Mouse (Mus musculus): ENCODE measurements around the gene Zfp93.
"Not testable (repeated sequence)": the region's sequence is repeated elsewhere in the genome, so short reads cannot be mapped to it uniquely, and the experiment has no call there.

The Zfp93 gene

DNA sequence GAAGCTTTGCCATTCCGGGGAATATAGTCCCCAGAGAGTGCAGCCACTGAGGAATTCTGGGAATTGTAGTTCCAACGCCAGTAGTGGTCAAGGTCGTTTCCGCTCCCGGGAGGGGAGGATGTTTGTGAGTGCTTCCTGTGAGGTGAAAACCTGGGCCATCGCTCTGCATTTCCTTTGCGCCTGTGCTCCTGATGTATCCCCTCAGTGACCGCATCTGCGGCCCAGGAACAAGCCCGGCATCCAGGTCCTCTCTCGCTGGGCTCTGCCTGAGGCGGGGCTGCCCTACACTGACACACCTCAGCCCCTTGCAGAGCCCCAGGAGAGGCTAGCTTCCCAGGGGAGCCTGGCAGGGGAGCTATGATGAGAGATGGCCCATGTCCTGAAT lies at the start of gene Zfp93:
Gene Zfp93, plus strand, starts transcription at position 133 of the 385 bp plus-strand sequence.
- peak; percentile 100 for ATAC-seq (ENCODE audit: low TSS enrichment)

- ATAC-seq (ENCODE audit: low TSS enrichment): peak; percentile 99
These were observed 33.0 kb upstream of the Zfp93 start, which contains the start of gene Zfp109 for GRCm38 (mm10) chr7:24237040-24237791. TSS of gene Zfp109 (minus strand) at chr7:24237560.

DNA sequence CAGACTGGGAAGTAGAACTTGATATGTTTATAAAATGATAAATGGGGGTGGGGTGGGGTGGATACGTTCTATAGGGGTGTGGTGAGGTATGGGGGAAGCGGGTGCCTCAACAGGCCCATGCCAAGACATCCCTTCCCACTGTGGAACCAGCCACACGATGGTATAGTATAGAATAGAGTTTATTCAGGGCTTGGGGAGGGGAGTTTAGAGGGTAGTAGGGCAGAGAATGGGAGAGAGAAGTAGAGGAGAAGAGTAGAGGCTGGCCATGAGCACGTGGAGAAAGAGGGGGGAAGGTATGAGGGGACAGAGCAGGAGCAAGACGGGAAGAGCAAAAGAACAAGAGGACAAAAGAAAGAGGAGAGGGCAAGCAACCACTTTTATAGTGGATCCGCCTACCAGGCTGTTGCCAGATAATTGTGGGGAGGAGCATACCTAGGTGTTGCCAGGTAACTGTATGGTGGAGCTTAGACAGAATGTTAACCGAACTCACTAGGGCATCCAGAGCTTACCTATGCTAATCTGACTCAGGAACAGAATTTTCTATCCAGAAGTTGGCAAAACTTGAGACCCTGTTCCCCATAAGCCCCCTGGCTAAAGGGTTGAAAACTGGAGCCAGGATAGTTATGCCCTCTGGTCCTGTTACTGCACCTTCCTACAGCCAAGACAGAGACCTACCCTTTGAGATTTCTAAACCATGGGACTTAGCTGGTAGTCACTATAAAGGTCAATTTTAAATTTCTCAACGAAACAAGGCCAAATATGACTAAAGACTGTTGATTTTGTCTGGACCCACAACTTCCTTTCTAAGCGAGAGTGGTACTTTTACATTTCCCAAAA lies 16.2 kb upstream of the Zfp93 start:
- ATAC-seq (ENCODE audit: low TSS enrichment): peak; percentile 62

- ATAC-seq (ENCODE audit: low TSS enrichment): peak; percentile 99
These were observed 15.4 kb upstream of the Zfp93 start, which contains the start of gene Zfp108 for GRCm38 (mm10) chr7:24254633-24255474. TSS of gene Zfp108 (plus strand) at chr7:24254794.

GRCm38 (mm10) chr7:24259306-24259999 lies 10.8 kb upstream of the Zfp93 start:
- no peak for ATAC-seq (ENCODE audit: low TSS enrichment)

GRCm38 (mm10) chr7:24260000-24260312 lies 10.3 kb upstream of the Zfp93 start:
- no peak for ATAC-seq (ENCODE audit: low TSS enrichment)

DNA sequence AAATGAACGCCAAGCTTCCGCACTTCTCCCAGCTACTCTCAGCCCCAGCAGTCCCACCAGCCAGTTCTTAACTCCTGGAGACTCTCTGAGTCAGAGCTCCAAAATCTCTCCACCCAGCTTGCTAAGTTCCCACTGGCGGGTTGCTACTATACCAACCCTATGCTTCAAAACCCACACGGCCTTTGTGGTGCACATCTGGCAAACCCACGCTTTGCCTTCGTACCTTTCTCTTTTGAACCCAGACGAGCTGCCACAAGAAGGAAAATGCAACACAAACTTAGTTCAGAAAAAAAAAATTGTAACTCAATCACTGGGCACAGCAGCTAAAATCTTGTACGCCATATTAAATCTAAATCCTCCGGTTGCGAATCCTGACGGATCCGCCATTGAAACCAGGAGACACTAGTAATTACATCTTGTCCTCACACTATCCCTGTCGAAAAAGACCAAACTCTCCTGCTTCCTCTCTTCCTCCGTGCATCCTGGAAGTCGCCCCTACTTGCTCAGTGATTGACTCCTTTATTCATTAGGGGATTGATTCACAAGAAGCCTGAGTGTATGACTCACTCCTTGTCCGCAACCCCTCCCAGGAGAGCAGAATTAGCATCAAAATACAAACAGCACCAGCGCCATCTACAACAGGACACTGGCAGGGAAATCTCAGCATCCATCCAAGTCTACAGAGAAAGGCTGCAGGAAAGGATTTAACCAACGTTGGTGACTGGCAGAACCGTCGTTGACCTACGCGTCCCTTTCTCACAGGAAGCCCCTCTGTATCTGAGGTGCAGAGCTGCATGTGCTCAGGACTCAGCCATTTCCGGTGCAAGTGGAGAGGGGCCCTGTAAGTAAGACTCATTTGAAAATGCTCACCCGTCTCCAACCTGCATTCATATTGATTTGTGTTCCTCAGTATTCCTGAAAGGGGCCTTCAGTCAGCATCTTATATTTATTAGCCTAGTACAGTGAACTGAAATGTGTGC lies 1.8 kb upstream of the Zfp93 start:
- no peak for ATAC-seq (ENCODE audit: low TSS enrichment)

DNA sequence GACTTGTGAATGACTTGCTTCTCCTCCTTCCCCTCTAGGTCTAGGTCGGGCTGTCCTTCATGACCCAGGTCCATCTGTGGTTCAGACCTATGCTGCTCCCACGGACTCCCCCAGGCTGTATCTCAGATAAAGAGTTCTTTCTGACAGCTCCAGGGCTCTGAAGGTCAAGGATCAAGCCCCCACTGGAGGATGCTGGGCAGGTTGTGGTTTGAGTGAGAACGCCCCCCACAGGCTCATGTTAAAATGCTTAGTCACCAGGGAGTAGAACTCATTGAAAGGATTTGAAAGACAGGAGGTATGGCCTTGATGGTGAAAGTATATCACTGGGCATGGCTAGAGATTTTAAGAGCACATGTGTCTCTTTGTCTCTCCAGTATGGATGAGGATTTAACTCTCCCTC lies 964 bp upstream of the Zfp93 start:
- no peak for ATAC-seq (ENCODE audit: low TSS enrichment)

DNA sequence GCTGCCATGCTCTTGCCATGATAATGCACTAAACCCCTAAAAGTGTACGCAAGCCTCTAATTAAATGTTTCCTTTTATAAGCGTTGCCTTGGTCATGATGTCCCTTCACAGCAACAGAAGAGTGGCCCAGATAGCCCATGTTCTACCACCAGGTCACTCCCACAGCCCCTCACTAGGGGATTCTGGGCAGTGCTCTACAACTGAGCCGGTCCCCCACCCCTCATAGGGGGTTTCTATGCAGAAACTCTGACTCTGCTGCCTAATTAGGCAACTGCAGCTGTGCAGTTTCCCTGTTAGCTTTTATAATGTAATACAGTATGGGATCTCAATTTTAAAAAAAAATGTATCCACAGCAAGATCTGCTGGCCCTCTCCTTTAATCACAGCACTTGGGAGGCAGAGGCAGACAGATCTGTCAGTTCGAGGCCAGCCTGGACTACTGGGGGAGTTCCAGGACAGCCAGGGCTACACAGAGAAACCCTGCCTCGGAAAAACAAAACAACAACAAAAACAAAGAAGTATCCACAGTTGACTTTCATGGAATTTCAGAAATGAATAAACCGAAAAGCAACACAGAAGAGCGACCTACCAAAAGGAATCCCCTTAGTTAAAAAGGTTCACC lies 443 bp upstream of the Zfp93 start:
- ATAC-seq (ENCODE audit: low TSS enrichment): no peak

GRCm38 (mm10) chr7:24271191-24271590 lies 971 bp downstream of the Zfp93 start:
- no peak for ATAC-seq (ENCODE audit: low TSS enrichment)

DNA sequence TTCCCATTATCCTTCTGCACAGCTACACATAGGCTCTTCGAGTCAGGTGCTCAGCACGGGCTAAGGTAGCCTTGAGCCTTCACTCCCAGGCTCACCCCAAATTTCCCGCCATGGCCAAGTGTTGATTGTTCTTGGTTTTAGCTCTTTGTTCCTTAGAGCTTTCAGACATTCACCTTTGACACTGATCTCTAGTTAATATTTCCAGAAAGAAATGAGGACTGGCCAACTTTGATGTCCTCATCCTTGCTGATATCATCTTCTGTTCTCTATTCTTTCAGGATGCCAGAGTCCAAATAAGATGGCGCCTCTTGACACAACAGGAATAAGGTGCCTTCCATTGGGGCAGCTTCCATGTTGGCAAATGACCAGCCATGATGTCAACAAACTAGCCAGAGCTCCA lies 4.2 kb downstream of the Zfp93 start:
- no peak for ATAC-seq (ENCODE audit: low TSS enrichment)

DNA sequence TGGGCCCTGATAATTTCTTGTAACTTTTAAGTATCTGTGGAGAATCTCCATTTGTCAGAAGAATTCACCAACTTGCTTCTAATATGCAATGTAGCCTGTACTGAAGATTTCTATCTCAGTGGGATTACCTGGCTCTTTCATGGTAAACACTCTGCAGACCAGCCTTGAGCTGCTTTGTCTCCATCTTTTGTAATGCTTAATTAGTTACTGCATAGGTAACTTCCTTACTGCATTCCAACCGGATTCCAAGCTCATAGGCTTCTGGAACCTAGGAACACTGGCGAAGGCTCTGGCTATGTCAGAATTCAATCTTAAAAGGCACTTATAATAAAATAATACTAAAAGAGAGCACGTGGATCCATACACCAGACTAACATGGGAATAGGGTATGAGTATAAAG lies 8.6 kb downstream of the Zfp93 start:
- not testable (repeated sequence) for ATAC-seq (ENCODE audit: low TSS enrichment)

- ATAC-seq (ENCODE audit: low TSS enrichment): no peak
These were observed 10.0 kb downstream of the Zfp93 start for GRCm38 (mm10) chr7:24280031-24280857.

DNA sequence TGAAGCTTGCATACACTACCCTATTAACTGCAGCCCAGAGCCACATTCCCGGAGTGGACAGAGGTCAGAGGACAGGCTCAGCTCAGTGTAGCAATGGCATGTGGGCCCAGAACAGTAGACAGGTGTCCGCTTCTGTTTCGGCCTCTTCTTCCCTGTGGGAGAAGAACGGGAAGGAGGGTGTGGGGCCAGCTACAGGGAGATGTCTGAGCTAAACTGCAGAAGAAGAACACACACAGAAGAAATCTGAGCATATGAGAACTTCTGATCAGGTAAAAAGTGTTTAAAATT lies 10.6 kb downstream of the Zfp93 start:
- ATAC-seq (ENCODE audit: low TSS enrichment): no peak

- no peak for ATAC-seq (ENCODE audit: low TSS enrichment)
These were observed 15.9 kb downstream of the Zfp93 start for GRCm38 (mm10) chr7:24286090-24286489.

DNA sequence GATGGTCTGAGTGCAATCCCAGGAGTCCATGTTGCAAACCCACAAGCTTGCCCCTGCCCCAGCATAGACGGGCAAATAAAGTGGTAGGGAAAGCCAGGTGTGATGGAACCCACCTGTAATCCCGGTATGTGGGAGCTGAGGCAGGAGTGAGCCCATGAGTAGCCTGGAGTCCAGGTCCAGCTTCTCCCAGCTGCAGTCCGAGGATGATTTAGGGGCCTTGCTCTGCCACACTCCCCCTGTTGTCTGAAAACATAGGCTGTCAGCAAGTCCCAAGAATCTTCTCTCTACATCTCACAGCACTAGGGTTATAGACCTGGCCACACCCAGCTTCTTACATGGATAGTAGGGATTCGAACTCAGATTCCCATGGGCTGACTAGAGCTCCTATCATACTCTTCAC lies 16.7 kb downstream of the Zfp93 start:
- no peak for ATAC-seq (ENCODE audit: low TSS enrichment)

GRCm38 (mm10) chr7:24287670-24288069 lies 17.4 kb downstream of the Zfp93 start:
- ATAC-seq (ENCODE audit: low TSS enrichment): no peak; the same call in 1 of the 2 replicates

- ATAC-seq (ENCODE audit: low TSS enrichment): peak; percentile 90
These were observed 18.3 kb downstream of the Zfp93 start for GRCm38 (mm10) chr7:24288512-24288911.

DNA sequence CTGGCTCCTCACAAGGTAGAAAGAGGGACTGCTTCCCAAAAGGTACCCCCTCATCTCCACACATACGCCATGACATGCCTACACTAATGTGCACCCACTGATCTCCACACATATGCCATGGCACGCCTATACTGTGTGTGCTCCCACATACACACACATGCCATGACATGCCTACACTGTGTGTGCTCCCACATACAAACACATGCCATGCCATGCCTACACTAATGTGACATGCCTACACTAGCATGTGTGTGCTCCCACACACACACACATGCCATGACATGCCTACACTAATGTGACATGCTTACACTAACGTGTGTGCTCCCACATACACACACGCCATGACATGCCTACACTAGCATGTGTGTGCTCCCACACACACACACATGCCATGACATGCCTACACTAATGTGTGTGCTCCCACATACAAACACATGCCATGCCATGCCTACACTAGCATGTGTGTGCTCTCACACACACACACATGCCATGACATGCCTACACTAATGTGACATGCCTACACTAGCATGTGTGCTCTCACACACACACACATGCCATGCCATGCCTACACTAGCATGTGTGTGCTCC lies 20.0 kb downstream of the Zfp93 start:
- ATAC-seq (ENCODE audit: low TSS enrichment): no peak

All from frontal cortex, adult (tissue).